Mouse (Mus musculus) left cerebral cortex, adult 2 months (tissue): Measurements from ENCODE around the gene Auh. TPM values are rescaled to one million over a fixed set of nuclear protein-coding genes. Genes with fewer than 3 reads are reported as not detected.

ENCODE experiments used
- DNase-seq, 2 experiments: peaks; one replicate each; pipeline ENCODE4 v3.0.0; 2021 to 2022; ENCODE audit warnings: low spot score in 2 of 2, mixed read lengths in 1 of 2; ENCODE audit errors: extremely low spot score in 1 of 2
- H3K27ac ChIP-seq: fragments of 200-600 bp; 2 replicates; pipeline ENCODE4 v1.8.1; 2022
- H3K4me3 ChIP-seq: fragments of 200-600 bp; 2 replicates; pipeline ENCODE4 v1.8.1; 2022
- CTCF ChIP-seq: fragments of 200-600 bp; IDR thresholded peaks from 2 replicates; pipeline ENCODE4 v1.8.1; 2022; ENCODE audit warnings: antibody characterized with exemption, mild to moderate bottlenecking, moderate library complexity
- intact Hi-C: fragments of 180-260 bp; cut with DNase I; formaldehyde crosslinking; loops from one replicate; pipeline ENCODE4 v1.15.1; 2025
- total RNA-seq, 2 experiments: library from RNA; stranded (reverse); gene quantifications; 2 replicates each; pipeline ENCODE4 v1.2.3; 2021

Auh gene
- total RNA-seq, 2 experiments from 2014 or later = 92.3 to 99.0 TPM

- intact Hi-C loops = no loop called here
- Histone ChIP-seq H3K27ac (no peak overlapping the region), H3K4me3 (no peak overlapping the region)
- no peak for TF ChIP-seq CTCF
- no peak for DNase-seq
Observed at GRCm38 (mm10) chr13:52921065-52921825, 8.2 kb downstream of the Auh start.

DNA sequence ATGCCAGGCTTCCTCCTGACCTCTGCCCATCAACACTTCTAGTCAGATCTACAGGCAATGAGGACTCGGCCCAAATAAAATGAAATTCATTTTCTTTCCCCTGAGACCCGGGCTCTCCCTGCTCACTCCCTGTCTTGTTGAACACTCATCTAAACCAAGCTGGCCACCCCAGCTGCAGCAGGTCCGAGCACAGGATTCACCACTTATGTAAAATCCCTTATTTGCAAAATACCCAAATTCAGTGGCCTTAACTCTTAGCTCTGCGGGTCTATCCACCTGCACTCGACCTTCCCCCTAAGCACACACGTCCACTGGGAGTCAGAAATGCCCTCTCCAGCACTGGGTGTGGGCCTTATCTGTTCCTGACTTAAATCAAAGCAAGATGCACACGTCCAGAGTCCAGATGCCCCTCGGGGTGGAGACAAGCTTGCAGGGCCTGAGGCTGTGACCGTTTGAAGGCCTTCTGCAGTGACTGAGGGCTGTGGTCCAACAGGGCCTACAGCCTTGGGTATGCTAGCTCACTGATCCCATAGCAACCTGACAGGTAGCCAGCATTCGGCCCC, 9.6 kb downstream of the Auh start:
- Histone ChIP-seq H3K27ac (no peak overlapping the region), H3K4me3 (no peak overlapping the region)
- TF ChIP-seq CTCF = no peak
- intact Hi-C loops = no loop called here
- no peak for DNase-seq

DNA sequence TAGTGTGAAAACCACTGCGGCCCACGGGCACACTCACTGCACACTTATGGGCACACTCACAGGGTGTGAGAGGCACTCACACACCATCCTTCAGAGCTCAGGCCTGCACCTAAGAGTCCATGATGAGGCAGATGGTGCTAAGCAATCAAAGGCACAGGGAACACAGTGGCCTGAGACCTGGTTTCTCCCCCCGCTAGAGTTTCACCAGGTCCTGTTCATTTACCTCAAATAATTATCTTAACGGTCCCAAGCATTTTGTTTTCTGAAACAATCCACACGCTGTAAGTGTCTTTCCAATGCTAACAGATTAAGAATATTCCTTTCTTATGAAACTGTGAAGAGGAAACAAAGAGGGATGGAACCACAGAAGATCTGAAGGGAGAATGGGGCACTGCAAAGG, 11.1 kb downstream of the Auh start:
- Histone ChIP-seq H3K4me3 (no peak overlapping the region), H3K27ac (no peak overlapping the region)
- TF ChIP-seq CTCF = no peak
- intact Hi-C loops = no loop called here
- no peak for DNase-seq

- H3K4me3 ChIP-seq = no peak overlapping the region
- no peak overlapping the region for H3K27ac ChIP-seq
- DNase-seq = no peak
- intact Hi-C loops = loop anchor here (1.0 kb wide), 1 partner anchor 39 kb away; no protein-coding TSS in a partner anchor
- TF ChIP-seq CTCF = no peak
Observed at GRCm38 (mm10) chr13:52914591-52915110, 14.8 kb downstream of the Auh start.

DNA sequence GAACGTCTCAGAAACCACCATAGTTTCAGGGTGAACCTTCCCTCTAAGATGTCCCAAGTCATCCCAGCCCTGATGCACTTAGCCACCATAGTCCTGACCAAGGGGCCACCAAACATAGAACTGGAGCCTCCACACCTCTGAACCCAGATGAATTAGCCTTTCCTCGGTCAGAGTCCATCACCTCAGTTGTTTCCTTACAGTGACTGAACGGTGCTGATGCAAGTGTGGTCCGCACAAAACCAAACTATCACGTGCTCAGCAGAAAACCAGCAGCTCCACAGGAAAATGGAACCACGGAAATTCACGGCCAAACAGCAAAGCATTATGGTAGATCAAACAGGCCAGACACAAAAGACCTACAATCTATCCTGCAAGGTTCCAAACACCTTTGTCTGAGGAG, 15.6 kb downstream of the Auh start:
- TF ChIP-seq CTCF = no peak
- Histone ChIP-seq H3K27ac (no peak overlapping the region), H3K4me3 (no peak overlapping the region)
- DNase-seq = no peak
- intact Hi-C loops = loop anchor here (1.0 kb wide), 1 partner anchor 39 kb away; no protein-coding TSS in a partner anchor

GRCm38 (mm10) chr13:52912495-52912894, 17.0 kb downstream of the Auh start:
- no peak for DNase-seq
- Histone ChIP-seq H3K27ac (no peak overlapping the region), H3K4me3 (no peak overlapping the region)
- intact Hi-C loops = no loop called here
- no peak for TF ChIP-seq CTCF

DNA sequence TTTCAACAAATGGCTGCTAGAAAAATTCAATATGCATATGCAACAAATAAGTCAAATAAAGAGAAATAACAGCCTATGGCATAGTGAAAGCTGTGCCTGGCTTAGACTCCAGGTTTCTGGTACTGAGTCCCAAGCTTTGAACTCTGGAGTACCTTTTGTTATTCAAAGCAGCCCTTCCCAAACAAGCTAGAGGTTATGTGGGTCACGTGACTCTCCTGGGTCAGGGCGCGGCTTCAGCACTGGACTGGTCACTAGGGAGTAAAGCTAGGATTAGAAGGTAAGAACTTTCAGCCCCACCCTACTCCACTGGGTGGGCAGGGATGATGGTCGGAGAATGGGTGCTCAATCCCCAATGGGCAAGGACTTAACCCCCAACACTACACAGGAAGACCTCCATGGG, 18.2 kb downstream of the Auh start:
- intact Hi-C loops = no loop called here
- TF ChIP-seq CTCF = no peak
- no peak for DNase-seq
- no peak overlapping the region for H3K4me3 ChIP-seq
- H3K27ac ChIP-seq = no peak overlapping the region

GRCm38 (mm10) chr13:52906296-52906695, 23.2 kb downstream of the Auh start:
- no peak for TF ChIP-seq CTCF
- intact Hi-C loops = no loop called here
- Histone ChIP-seq H3K27ac (no peak overlapping the region), H3K4me3 (no peak overlapping the region)
- no peak for DNase-seq

- intact Hi-C loops = no loop called here
- Histone ChIP-seq H3K4me3 (no peak overlapping the region), H3K27ac (no peak overlapping the region)
- no peak for DNase-seq
- TF ChIP-seq CTCF = no peak
Observed at GRCm38 (mm10) chr13:52904175-52904574, 25.3 kb downstream of the Auh start.

- no peak for DNase-seq
- no peak overlapping the region for H3K27ac ChIP-seq
- no peak overlapping the region for H3K4me3 ChIP-seq
- TF ChIP-seq CTCF = no peak
- intact Hi-C loops = no loop called here
Observed at GRCm38 (mm10) chr13:52903767-52904166, 25.7 kb downstream of the Auh start.

- no peak overlapping the region for H3K27ac ChIP-seq
- intact Hi-C loops = no loop called here
- DNase-seq = no peak
- H3K4me3 ChIP-seq = no peak overlapping the region
- no peak for TF ChIP-seq CTCF
Observed at GRCm38 (mm10) chr13:52902517-52902916, 27.0 kb downstream of the Auh start.

DNA sequence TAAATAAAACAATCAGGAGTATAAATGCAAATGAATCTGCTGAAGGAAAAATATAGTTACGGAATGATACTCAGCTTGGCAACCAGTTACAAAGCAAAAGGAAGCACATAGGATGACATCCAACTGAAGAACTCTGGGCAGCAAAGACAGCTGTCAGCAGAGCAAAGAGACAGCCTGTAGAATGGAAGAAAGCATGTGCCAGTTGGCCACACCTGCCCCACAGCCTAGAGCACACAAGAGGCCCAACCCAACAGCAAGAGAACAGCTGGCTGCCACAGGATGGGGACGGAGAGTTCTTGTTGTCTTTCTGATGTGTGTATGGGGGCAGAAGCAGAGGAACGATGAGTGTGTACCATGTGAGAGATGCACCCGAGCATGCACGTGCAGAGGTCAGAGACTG, 29.8 kb downstream of the Auh start:
- H3K4me3 ChIP-seq = no peak overlapping the region
- no peak for TF ChIP-seq CTCF
- no peak for DNase-seq
- no peak overlapping the region for H3K27ac ChIP-seq
- intact Hi-C loops = no loop called here

GRCm38 (mm10) chr13:52897806-52898205, 31.7 kb downstream of the Auh start:
- DNase-seq = no peak
- intact Hi-C loops = no loop called here
- Histone ChIP-seq H3K27ac (no peak overlapping the region), H3K4me3 (no peak overlapping the region)
- TF ChIP-seq CTCF = no peak
